Mouse (Mus musculus) small intestine, adult 2 months (tissue): Measurements from ENCODE around the gene Crocc2.

Experiments
- CTCF ChIP-seq: fragments of 200-500 bp; IDR thresholded peaks from 2 replicates; pipeline ENCODE4 v1.5.1; 2012; ENCODE audit warnings: low read depth, mild to moderate bottlenecking, control low read depth, inconsistent platforms, low read length, moderate library complexity, mixed read lengths; ENCODE audit not compliant: insufficient replicate concordance, insufficient read length; ENCODE audit errors: extremely low read depth
- POLR2A ChIP-seq: fragments of 200-500 bp; IDR thresholded peaks from 2 replicates; pipeline ENCODE4 v1.6.1; 2012; ENCODE audit warnings: low read depth, mild to moderate bottlenecking, control low read depth, inconsistent platforms, low read length, moderate library complexity

DNA sequence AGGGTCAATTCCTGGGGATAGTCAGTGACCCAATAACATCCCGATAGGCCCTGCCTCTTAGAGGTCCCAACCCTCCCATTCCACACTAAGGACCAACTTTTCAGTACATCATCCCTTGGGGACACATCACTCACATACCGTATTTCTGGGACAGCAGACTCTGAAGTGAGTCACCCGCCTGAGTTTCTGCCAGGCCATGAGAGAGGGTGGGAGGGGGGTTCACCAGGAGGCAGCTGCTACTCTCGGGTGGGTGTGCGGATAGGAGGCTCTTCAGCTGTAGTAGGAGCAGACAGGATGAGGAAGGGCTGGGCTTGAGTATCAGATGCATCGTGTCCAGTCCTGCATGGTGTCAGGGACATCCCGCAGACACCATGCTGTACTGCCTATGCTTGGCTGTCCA lies 28.8 kb upstream of the Crocc2 start:
- no peak for TF ChIP-seq POLR2A
- no peak for TF ChIP-seq CTCF
